29 mouse cellular contexts compared by ENCODE assay signal in genomic region chr10:83209388-83209787, GRCm38 (mm10).
DNase-seq lines count a peak whose midpoint lies in the region; ATAC-seq and TF ChIP-seq lines count a peak whose summit lies in the region.
"Had no signal": no experiment of that assay in that cellular context is flagged by ENCODE, and none has a peak within 500 bp of the region (broad histone marks: within the 10 kb centered on the region; RNA-seq: fewer than 3 reads in every experiment).

No protein-coding gene starts in this region.

- H3K4me3 ChIP-seq in forebrain, embryonic 16.5 days (replicated peaks; ENCODE audit: low read length), result no peak overlapping the region
- no peak overlapping the region for H3K4me3 ChIP-seq in forebrain, embryonic 13.5 days
- no peak overlapping the region for H3K4me3 ChIP-seq in kidney, embryonic 14.5 days (ENCODE audit: low read length)
- no peak overlapping the region for H3K4me3 ChIP-seq in kidney, embryonic 16.5 days (ENCODE audit: low read length)
- no peak overlapping the region for H3K4me3 ChIP-seq in ES-E14 (ENCODE audit: insufficient read depth in 1 of 2, low read depth in 1 of 2, low read length in 2 of 2, poor library complexity in 1 of 2, severe bottlenecking in 1 of 2)
- no peak overlapping the region for H3K4me3 ChIP-seq in bone marrow, adult 2 months (replicated peaks; ENCODE audit: control insufficient read depth, low read depth, low read length)
- H3K4me3 ChIP-seq: embryonic facial prominence, embryonic 13.5 days; erythroblast, embryonic 14.5 days; forebrain, embryonic 15.5 days; heart, embryonic 12.5 days; heart, embryonic 15.5 days; hindbrain, embryonic 12.5 days had no signal

- in situ Hi-C loops in ES-E14 (cut with MboI; ENCODE audit: low sequenced_read_pairs in 2 of 2, unreplicated experiment in 2 of 2), result no loop called here

- no peak overlapping the region for H3K27ac ChIP-seq in forebrain, embryonic 16.5 days (ENCODE audit: low read length)
- H3K27ac ChIP-seq in forebrain, embryonic 13.5 days, result no peak overlapping the region
- H3K27ac ChIP-seq in kidney, embryonic 14.5 days (ENCODE audit: low read depth, low read length), result no peak overlapping the region
- no peak overlapping the region for H3K27ac ChIP-seq in kidney, embryonic 16.5 days (ENCODE audit: low read length)
- peak overlapping the region; percentile 26; the same call in 1 of the 2 replicates for H3K27ac ChIP-seq in ES-E14 (ENCODE audit: insufficient read depth, low read depth, low read length, poor library complexity, severe bottlenecking)
- H3K27ac ChIP-seq in bone marrow, adult 2 months (ENCODE audit: control insufficient read depth, insufficient read depth, low read depth, low read length, poor library complexity), result no peak overlapping the region
- H3K27ac ChIP-seq: embryonic facial prominence, embryonic 13.5 days; forebrain, embryonic 15.5 days; heart, embryonic 15.5 days; hindbrain, embryonic 12.5 days had no signal

- DNase-seq in ES-E14 (ENCODE audit: low read depth, low spot score), result no peak
- DNase-seq in layer of hippocampus, adult 9-10 months (ENCODE audit: low spot score), result no peak
- DNase-seq: adrenal gland, adult 8-10 months; adrenal gland, postnatal 25 days; cerebellum, adult 18-20 months; cerebellum, adult 9-10 months; cerebellum, postnatal 14 days; gastrocnemius, postnatal 10 days; gastrocnemius, postnatal 36 days; heart, adult 11 months; heart, postnatal 10 days; heart, postnatal 36 days had no signal

- no peak overlapping the region for H3K4me2 ChIP-seq in forebrain, embryonic 16.5 days (ENCODE audit: low read length)
- no peak overlapping the region for H3K4me2 ChIP-seq in forebrain, embryonic 13.5 days
- no peak overlapping the region for H3K4me2 ChIP-seq in kidney, embryonic 14.5 days (replicated peaks; ENCODE audit: low read depth, low read length)
- no peak overlapping the region for H3K4me2 ChIP-seq in kidney, embryonic 16.5 days (replicated peaks; ENCODE audit: low read depth, low read length)
- H3K4me2 ChIP-seq: embryonic facial prominence, embryonic 13.5 days; forebrain, embryonic 15.5 days; heart, embryonic 12.5 days; heart, embryonic 15.5 days; hindbrain, embryonic 12.5 days had no signal

- 0 out of 2 replicates have a peak, but pooled peaks have one; percentile 2 for TF ChIP-seq CTCF in bone marrow, adult 2 months (IDR thresholded peaks at IDR 0.05; ENCODE audit: control insufficient read depth, insufficient read depth, low read length)

- no peak overlapping the region for H3K9ac ChIP-seq in forebrain, embryonic 16.5 days (replicated peaks; ENCODE audit: low read depth, low read length)
- H3K9ac ChIP-seq in forebrain, embryonic 13.5 days, result no peak overlapping the region
- no peak overlapping the region for H3K9ac ChIP-seq in kidney, embryonic 14.5 days (ENCODE audit: low read depth, low read length)
- no peak overlapping the region for H3K9ac ChIP-seq in kidney, embryonic 16.5 days (replicated peaks; ENCODE audit: low read length)
- no peak overlapping the region for H3K9ac ChIP-seq in ES-E14 (ENCODE audit: insufficient read depth, low read depth, low read length, poor library complexity, severe bottlenecking)
- H3K9ac ChIP-seq: embryonic facial prominence, embryonic 13.5 days; forebrain, embryonic 15.5 days; heart, embryonic 12.5 days; heart, embryonic 15.5 days; hindbrain, embryonic 12.5 days had no signal

- no peaks in the 10 kb centered on the region for H3K9me3 ChIP-seq in forebrain, embryonic 16.5 days (ENCODE audit: control insufficient read depth, low read length)
- no peaks in the 10 kb centered on the region for H3K9me3 ChIP-seq in forebrain, embryonic 13.5 days (replicated peaks)
- H3K9me3 ChIP-seq in kidney, embryonic 14.5 days (ENCODE audit: control insufficient read depth, low read length), result no peaks in the 10 kb centered on the region
- peaks cover 3% of the 10 kb centered on the region; the same call in 1 of the 2 replicates for H3K9me3 ChIP-seq in kidney, embryonic 16.5 days (ENCODE audit: low read length)
- no peaks in the 10 kb centered on the region for H3K9me3 ChIP-seq in ES-E14 (ENCODE audit: control insufficient read depth, insufficient read depth, low read depth, low read length)
- H3K9me3 ChIP-seq: embryonic facial prominence, embryonic 13.5 days; forebrain, embryonic 15.5 days; heart, embryonic 15.5 days; hindbrain, embryonic 12.5 days had no signal

- 0 out of 2 replicates have a peak, but pooled peaks have one; percentile 32 for ATAC-seq in forebrain, embryonic 16.5 days
- ATAC-seq in forebrain, embryonic 13.5 days, result no peak
- ATAC-seq in kidney, embryonic 14.5 days (ENCODE audit: low FRiP score, low TSS enrichment), result 0 out of 2 replicates have a peak, but pooled peaks have one; percentile 20
- ATAC-seq in kidney, embryonic 16.5 days (ENCODE audit: low FRiP score, low TSS enrichment), result no peak
- ATAC-seq in megakaryocyte, adult 5-6 weeks (ENCODE audit: poor library complexity, severe bottlenecking), result no peak
- ATAC-seq: activated CD4-positive, CD25-positive, alpha-beta regulatory T cell, adult 4 months; CD4-positive, CD25-positive, alpha-beta regulatory T cell, adult 4 months; forebrain, embryonic 15.5 days; hindbrain, embryonic 16.5 days; inflammation-experienced regulatory T-cells, adult 6 months; intestine, embryonic 16.5 days had no signal

- H3K27me3 ChIP-seq in forebrain, embryonic 16.5 days (replicated peaks; ENCODE audit: control insufficient read depth, insufficient read depth, low read length), result no peaks in the 10 kb centered on the region
- no peaks in the 10 kb centered on the region for H3K27me3 ChIP-seq in forebrain, embryonic 13.5 days
- H3K27me3 ChIP-seq in kidney, embryonic 14.5 days (ENCODE audit: control insufficient read depth, insufficient read depth, low read length), result no peaks in the 10 kb centered on the region
- H3K27me3 ChIP-seq in kidney, embryonic 16.5 days (ENCODE audit: insufficient read depth, low read length), result no peaks in the 10 kb centered on the region
- H3K27me3 ChIP-seq: embryonic facial prominence, embryonic 13.5 days; forebrain, embryonic 15.5 days; heart, embryonic 12.5 days; heart, embryonic 15.5 days; hindbrain, embryonic 12.5 days had no signal

- WGBS in forebrain, embryonic 16.5 days, result 68% methylated on average over 12 of the region's 12 CpGs
- 78% methylated on average over 12 of the region's 12 CpGs for WGBS in forebrain, embryonic 13.5 days
- 56% methylated on average over 12 of the region's 12 CpGs for WGBS in kidney, embryonic 14.5 days
- 57% methylated on average over 12 of the region's 12 CpGs for WGBS in kidney, embryonic 16.5 days
- 86% methylated on average over 12 of the region's 12 CpGs for WGBS in bone marrow, adult 2 months

- H3K4me1 ChIP-seq in forebrain, embryonic 16.5 days (replicated peaks; ENCODE audit: control insufficient read depth, insufficient read depth, low read length), result peaks cover 17% of the 10 kb centered on the region
- peaks cover 28% of the 10 kb centered on the region for H3K4me1 ChIP-seq in forebrain, embryonic 13.5 days
- H3K4me1 ChIP-seq in kidney, embryonic 14.5 days (ENCODE audit: control insufficient read depth, insufficient read depth, low read length), result no peaks in the 10 kb centered on the region
- H3K4me1 ChIP-seq in kidney, embryonic 16.5 days (ENCODE audit: insufficient read depth, low read length), result no peaks in the 10 kb centered on the region; the same call in 1 of the 2 replicates
- no peaks in the 10 kb centered on the region for H3K4me1 ChIP-seq in ES-E14 (ENCODE audit: control insufficient read depth in 2 of 2, insufficient read depth in 2 of 2, low read length in 2 of 2, poor library complexity in 1 of 2)
- H3K4me1 ChIP-seq in bone marrow, adult 2 months (ENCODE audit: control insufficient read depth, insufficient read depth, low read length), result no peaks in the 10 kb centered on the region
- H3K4me1 ChIP-seq: heart, embryonic 12.5 days; heart, embryonic 15.5 days; hindbrain, embryonic 12.5 days had no signal

- no peak for TF ChIP-seq POLR2A in bone marrow, adult 2 months (IDR thresholded peaks at IDR 0.05; ENCODE audit: borderline replicate concordance, control insufficient read depth, low read depth, low read length)

- H3K36me3 ChIP-seq in forebrain, embryonic 16.5 days (ENCODE audit: control insufficient read depth, insufficient read depth), result no peaks in the 10 kb centered on the region
- H3K36me3 ChIP-seq in forebrain, embryonic 13.5 days (ENCODE audit: poor library complexity, severe bottlenecking), result no peaks in the 10 kb centered on the region
- no peaks in the 10 kb centered on the region for H3K36me3 ChIP-seq in kidney, embryonic 14.5 days (ENCODE audit: control insufficient read depth, insufficient read depth, low read length)
- H3K36me3 ChIP-seq in kidney, embryonic 16.5 days (ENCODE audit: insufficient read depth, low read length), result no peaks in the 10 kb centered on the region
- no peaks in the 10 kb centered on the region for H3K36me3 ChIP-seq in ES-E14 (ENCODE audit: control insufficient read depth, insufficient read depth, low read length, poor library complexity, severe bottlenecking)
- H3K36me3 ChIP-seq: embryonic facial prominence, embryonic 13.5 days; forebrain, embryonic 15.5 days; heart, embryonic 12.5 days; heart, embryonic 15.5 days; hindbrain, embryonic 12.5 days had no signal

TF ChIP-seq in ES-E14, 5 proteins besides CTCF, POLR2A, EP300 and RAD21:
- TF ChIP-seq ZNF384 (IDR thresholded peaks at IDR 0.05; ENCODE audit: low read depth, low read length) (no peak), MAFK (IDR thresholded peaks at IDR 0.05; ENCODE audit: insufficient read depth, low read depth, low read length) (no peak), HCFC1 (IDR thresholded peaks at IDR 0.05; ENCODE audit: borderline replicate concordance, insufficient read depth, low read length) (no peak), CHD2 (IDR thresholded peaks at IDR 0.05; ENCODE audit: low read depth, low read length) (no peak), ZC3H11A (IDR thresholded peaks at IDR 0.05; ENCODE audit: borderline replicate concordance, low read depth, low read length) (no peak)

Comparison
In these comparisons a context has a peak if more than half of its experiments do, and no peak if none do; other contexts are left out.
1. ATAC-seq: peak in forebrain, embryonic 16.5 days (single experiment) and kidney, embryonic 14.5 days (single experiment); none in forebrain, embryonic 13.5 days (single experiment), kidney, embryonic 16.5 days (single experiment) and megakaryocyte, adult 5-6 weeks (single experiment).